Mouse (Mus musculus): ENCODE data around the gene Car3. TPM values are rescaled to one million over a fixed set of nuclear protein-coding genes. Genes with fewer than 3 reads are reported as not detected.

Gene Car3
- total RNA-seq, 1 experiment from 2014 or later, result 7.7 TPM

GRCm38 (mm10) chr3:14903380-14903779 is 40.1 kb downstream of the Car3 start:
- no peak; the same call in 1 of the 2 replicates for ATAC-seq (replicated peaks; ENCODE audit: low read depth, poor library complexity, severe bottlenecking)

GRCm38 (mm10) chr3:14904165-14904564 is 40.9 kb downstream of the Car3 start:
- no peak for ATAC-seq (replicated peaks; ENCODE audit: low read depth, poor library complexity, severe bottlenecking)

DNA sequence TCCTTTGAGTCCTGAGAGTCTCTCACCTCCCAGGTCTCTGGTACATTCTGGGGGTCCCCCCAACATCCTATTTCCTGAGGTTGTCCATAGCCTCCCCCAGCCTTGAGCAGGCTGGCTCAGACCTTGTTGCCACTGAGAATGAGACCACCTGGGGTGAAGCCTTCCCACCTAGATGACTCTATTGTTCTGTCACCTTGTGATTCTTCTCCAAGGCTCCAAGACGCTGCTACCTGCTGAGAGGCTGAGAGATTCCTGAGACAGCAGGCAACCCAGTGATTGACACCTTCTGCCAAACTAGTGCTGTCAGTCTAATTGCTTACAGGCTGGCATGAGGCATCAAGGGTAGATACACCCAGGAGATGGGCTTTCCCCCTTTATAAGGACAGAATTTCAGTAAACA is 44.0 kb downstream of the Car3 start:
- no peak for ATAC-seq (replicated peaks; ENCODE audit: low read depth, poor library complexity, severe bottlenecking)

GRCm38 (mm10) chr3:14911992-14912582 is 48.8 kb downstream of the Car3 start:
- ATAC-seq (replicated peaks; ENCODE audit: low read depth, poor library complexity, severe bottlenecking), result peak; percentile 50

GRCm38 (mm10) chr3:14913774-14914173 is 50.5 kb downstream of the Car3 start:
- ATAC-seq (replicated peaks; ENCODE audit: low read depth, poor library complexity, severe bottlenecking), result no peak

- ATAC-seq (replicated peaks; ENCODE audit: low read depth, poor library complexity, severe bottlenecking), result peak; percentile 78
Measured at GRCm38 (mm10) chr3:14915355-14915754, 52.0 kb downstream of the Car3 start.

DNA sequence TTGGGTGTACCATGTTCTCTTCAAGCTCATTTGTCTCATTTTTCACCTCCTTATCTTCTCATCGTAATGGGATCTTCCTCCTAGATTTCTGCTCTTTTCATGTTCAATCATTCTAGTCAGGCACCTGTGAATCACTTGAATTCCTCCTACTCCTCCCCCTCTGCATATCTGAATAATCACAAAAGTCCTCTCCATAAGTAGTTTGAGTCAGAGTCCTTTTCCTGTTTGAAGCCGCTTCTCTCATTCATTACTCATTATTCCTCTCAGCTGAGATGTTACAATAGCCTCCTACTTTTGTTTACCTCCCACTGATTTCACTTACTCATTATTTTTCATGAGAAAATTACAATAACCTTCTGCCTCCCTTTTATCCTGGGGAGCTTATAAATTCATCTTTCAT is 53.9 kb downstream of the Car3 start:
- no peak for ATAC-seq (replicated peaks; ENCODE audit: low read depth, poor library complexity, severe bottlenecking)

Other genes with a start within 250 kb of the Car3 start
- 8.5 and 15.9 TPM in 2 replicates for gene Car13, start 221.8 kb upstream of the Car3 start, total RNA-seq (2017)
- 794 and 823 TPM in 2 replicates for gene Car1, start 55.1 kb upstream of the Car3 start, total RNA-seq (2017)
- gene Car2, start 22.8 kb downstream of the Car3 start, total RNA-seq (2017), result 593 and 613 TPM in 2 replicates

Data from common myeloid progenitor, adult 5-6 weeks (primary cell).